Mouse (Mus musculus) left cerebral cortex, adult 18-20 months (tissue): Measurements from ENCODE around the gene Sec62. TPM values are rescaled to one million over a fixed set of nuclear protein-coding genes. Genes with fewer than 3 reads are reported as not detected.
"Not testable (repeated sequence)": the region's sequence is repeated elsewhere in the genome, so short reads cannot be mapped to it uniquely, and the experiment has no call there.

ENCODE experiments used
- DNase-seq, 2 experiments: peaks; one replicate each; pipeline ENCODE4 v3.0.0; 2021 to 2022; ENCODE audit warnings: low spot score in 2 of 2, mixed read lengths in 1 of 2
- total RNA-seq, 2 experiments: library from RNA; stranded (reverse); gene quantifications; 2 replicates each; pipeline ENCODE4 v1.2.3; 2021

Sec62 gene
- total RNA-seq, 2 experiments from 2014 or later, result 106 to 110 TPM

GRCm38 (mm10) chr3:30826069-30826468, 33.4 kb downstream of the Sec62 start:
- no peak for DNase-seq

DNA sequence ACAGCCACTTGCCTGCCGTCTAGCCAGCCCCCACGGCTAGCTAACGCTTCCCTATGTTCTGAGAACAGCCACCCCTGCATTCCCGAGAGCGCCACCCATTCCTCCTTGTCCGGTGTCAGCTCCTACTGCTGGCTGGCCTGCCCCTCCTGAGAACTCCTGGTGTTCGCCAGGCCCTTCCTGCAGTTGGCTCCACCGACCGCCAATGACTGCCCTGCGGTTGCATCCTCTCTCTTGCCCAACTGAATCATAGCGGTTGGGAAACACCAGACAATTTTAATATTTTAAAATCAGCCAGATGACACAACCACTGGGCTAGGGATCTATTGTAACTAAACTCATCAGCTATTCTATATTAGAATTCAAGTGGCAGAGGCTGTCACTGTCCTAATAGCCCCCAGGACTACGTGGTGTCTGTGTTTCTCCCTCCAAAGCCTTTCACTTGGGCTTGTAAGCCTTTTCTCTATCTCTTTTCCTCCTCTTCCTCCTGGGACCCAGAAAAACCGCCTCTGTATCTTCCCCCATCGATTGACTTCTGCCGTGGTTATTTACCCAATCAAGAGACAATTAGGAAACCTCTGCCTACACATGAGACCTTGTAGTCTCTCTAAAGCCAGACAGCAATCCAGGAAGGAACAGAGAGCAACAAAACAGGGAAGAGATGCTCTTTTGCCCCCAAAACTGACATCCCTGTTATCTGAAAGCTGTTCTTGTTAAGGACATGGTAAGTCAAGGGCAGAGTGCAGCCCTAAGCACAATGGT, 39.4 kb downstream of the Sec62 start:
- no peak for DNase-seq

DNA sequence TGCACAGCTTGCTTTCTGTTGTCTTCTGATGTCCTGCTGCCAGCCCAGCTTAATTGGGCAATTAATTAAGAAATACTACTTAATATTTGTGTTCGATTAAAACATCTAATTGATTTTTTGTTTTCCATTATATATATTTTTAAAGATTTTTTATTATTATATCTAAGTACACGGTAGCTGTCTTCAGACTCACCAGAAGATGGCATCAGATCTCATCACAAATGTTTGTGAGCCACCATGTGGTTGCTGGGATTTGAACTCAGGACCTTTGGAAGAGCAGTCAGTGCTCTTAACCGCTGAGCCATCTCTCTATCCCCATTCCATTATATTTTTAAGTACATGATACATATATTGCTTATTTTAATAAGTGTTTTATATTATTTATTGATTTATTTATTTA, 40.6 kb downstream of the Sec62 start:
- no peak for DNase-seq

DNA sequence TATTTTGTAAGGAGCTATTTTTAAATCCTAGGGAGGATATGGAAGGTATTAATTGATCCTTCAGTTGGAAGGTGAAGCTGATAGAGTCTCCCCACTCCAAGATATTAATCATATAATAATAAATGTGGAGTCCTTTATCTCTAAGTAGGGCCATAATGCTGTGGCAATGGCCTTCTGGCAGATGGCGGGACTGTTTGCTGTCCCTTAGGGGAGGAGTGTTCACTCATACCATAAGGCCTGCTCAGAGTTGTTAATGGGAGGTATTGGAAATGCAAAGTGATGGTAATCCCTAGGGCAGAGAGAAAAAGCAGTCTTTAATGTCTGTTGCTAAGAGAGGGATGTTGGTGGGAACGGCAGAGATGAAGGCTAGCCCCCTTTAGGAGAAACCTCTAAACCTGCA, 53.1 kb downstream of the Sec62 start:
- DNase-seq, result no peak

- DNase-seq, result no peak
These were observed 54.7 kb downstream of the Sec62 start for GRCm38 (mm10) chr3:30847413-30847812.

- DNase-seq, result no peak
These were observed 58.7 kb downstream of the Sec62 start for GRCm38 (mm10) chr3:30851422-30851821.

DNA sequence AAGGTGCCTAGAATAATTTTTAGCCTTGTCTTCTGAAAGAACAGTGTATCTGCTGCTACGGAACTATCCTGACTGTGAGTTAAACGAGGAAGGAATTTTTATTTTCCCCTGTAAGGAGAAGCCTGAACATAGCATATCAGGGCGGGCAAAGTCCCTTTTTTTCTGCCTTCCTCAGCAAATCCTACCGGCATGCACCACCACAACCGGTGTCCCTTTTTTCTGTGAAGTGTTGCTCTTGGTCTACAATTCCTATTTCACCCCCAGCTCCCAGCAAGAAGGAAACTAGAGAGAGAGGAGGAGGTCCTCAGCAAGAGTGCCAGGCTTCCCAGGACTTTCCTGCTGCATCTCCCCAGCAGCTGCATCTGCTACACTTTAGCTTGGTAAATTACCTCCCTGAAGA, 60.9 kb downstream of the Sec62 start:
- no peak for DNase-seq

- peak; percentile 37 to 41 for DNase-seq
These were observed 63.2 kb downstream of the Sec62 start, which contains the start of gene Gpr160 for GRCm38 (mm10) chr3:30855604-30856458. Gene Gpr160, plus strand, starts transcription at chr3:30855950.

DNA sequence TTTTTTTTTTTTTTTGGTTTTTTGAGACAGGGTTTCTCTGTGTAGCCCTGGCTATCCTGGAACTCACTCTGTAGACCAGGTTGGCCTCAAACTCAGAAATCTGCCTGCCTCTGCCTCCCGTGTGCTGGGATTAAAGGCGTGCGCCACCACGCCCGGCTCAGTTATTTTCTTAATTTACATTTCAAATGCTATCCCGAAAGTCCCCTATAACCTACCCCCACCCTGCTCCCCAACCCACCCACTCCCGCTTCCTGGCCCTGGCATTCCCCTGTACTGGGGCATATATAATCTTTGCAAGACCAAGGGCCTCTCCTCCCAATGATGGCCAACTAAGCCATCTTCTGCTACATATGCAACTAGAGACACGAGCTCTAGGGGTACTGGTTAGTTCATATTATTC, 66.9 kb downstream of the Sec62 start:
- not testable (repeated sequence) for DNase-seq

GRCm38 (mm10) chr3:30860705-30861104, 68.0 kb downstream of the Sec62 start:
- no peak for DNase-seq

DNA sequence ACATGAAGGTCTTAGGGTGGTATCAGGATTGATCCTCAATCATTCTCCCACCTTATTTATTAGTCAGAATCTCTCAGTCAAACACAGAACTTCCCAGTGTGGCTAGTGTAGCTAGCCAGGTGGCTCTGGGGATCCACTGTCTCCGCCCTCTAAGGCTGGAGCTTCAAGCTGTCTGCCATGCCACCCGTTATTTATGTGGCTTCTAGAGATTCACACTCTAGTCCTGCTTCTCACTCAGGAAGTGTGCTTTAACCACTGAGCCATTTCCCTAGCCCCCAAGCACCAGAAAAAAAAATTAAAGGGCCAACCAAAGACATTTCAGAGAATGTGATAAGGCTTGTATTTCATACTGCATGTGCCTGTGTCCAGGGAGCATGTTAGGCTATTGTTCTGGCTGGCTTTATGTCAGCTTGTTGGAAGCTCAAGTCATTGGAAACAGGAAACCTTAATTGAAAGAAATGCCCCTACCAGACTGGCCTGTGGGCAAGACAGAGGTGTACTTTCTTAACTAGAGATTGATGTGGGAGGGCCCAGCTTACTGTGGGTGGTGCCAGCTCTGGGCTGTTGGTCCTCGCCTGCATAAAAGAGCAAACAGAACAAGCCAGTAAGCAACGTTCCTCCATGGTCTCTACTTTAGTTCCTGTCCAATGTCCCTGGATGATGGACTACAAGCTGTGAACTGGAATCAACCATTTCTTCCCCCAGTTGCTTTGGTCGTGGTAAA, 71.2 kb downstream of the Sec62 start:
- no peak for DNase-seq

DNA sequence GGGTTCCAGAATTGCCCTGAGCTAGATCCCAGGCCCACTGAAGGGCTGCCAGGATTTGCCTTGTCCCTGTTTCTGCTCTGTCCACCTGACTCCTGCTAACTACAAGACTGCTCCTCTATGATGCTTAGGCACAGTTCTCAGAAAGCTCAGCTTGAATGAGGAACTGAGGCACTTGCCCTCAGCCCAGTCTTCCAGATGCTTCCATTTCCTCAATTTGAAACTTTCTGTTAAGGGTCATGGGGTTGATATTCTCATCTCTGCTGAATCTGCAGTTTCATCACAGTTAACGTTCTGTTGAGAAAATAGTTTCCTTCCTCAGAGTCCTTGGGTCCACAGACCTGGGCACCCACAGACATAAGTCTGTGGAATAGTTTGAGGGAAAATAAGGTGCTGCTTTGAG, 72.0 kb downstream of the Sec62 start:
- no peak for DNase-seq

DNA sequence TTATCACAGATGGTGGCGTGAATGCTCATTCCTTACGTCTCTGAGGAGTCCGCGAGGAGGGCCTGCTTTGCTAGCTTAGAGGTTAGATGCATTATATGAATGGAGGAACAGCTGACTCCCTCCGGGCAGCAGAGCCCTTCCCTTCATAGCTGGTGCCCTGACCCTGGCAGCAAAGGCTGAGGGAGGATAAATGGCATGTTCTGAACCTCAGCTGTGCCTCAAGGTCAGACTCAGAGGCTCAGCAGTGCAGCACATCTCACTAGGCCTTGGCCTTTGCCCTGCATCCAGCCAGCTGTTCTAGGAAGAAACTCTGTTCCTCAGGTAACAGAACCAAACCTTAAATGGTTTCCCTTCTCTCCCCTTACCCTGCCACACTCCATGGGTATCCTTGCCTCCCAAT, 75.5 kb downstream of the Sec62 start:
- DNase-seq, result no peak

- DNase-seq, result no peak
These were observed 76.0 kb downstream of the Sec62 start for GRCm38 (mm10) chr3:30868625-30869024.

- no peak for DNase-seq
These were observed 77.3 kb downstream of the Sec62 start for GRCm38 (mm10) chr3:30869995-30870394.

Other genes with a start within 250 kb of the Sec62 start
- 1 to 10 TPM; 3.5 to 4.2 TPM for gene Mecom, start 244.9 kb upstream of the Sec62 start, total RNA-seq
- 1 to 10 TPM; 1.1 to 1.2 TPM for gene Actrt3, start 192.9 kb upstream of the Sec62 start, total RNA-seq
- gene Mynn, start 190.8 kb upstream of the Sec62 start, total RNA-seq, result 10 to 100 TPM; 19.0 to 21.3 TPM
- gene Lrriq4, start 148.4 kb upstream of the Sec62 start, total RNA-seq, result not detected
- gene Lrrc34, start 145.0 kb upstream of the Sec62 start, total RNA-seq, result not detected
- not detected for gene Lrrc31, start 93.0 kb upstream of the Sec62 start, total RNA-seq
- gene Samd7, start 46.6 kb upstream of the Sec62 start, total RNA-seq, result not detected
- gene Gpr160, start 63.1 kb downstream of the Sec62 start, total RNA-seq, result under 1 TPM; 0.75 to 0.88 TPM
- 10 to 100 TPM; 36.5 to 37.4 TPM for gene Phc3, start 176.5 kb downstream of the Sec62 start, total RNA-seq
- gene Prkci, start 202.9 kb downstream of the Sec62 start, total RNA-seq, result 10 to 100 TPM; 64.8 to 66.3 TPM